Mouse (Mus musculus) spleen, adult 2 months (tissue): ENCODE data around the gene Dpep3. TPM values are rescaled to one million over a fixed set of nuclear protein-coding genes. Genes with fewer than 3 reads are reported as not detected.
A peak's percentile ranks its signal among the peaks of the same experiment; 100 is the strongest.

Experiments
- DNase-seq, 2 experiments: peaks; one replicate each; pipeline versions ENCODE4 v3.0.0 to v3.0.0-alpha.2; 2012 to 2021; ENCODE audit warnings: low spot score in 2 of 2, low read depth in 1 of 2
- H3K27ac ChIP-seq: fragments of 200-500 bp; 2 replicates; pipeline ENCODE4 v1.5.1; 2012; ENCODE audit warnings: low read length, inconsistent platforms; ENCODE audit not compliant: insufficient read depth
- H3K27me3 ChIP-seq: fragments of 200-500 bp; 2 replicates; pipeline ENCODE4 v1.6.1; 2012; ENCODE audit warnings: mild to moderate bottlenecking, moderate library complexity, low read length, inconsistent platforms; ENCODE audit not compliant: control insufficient read depth, insufficient read depth
- H3K36me3 ChIP-seq: fragments of 200-500 bp; 2 replicates; pipeline ENCODE4 v1.6.1; 2012; ENCODE audit warnings: mild to moderate bottlenecking, low read length, inconsistent platforms; ENCODE audit not compliant: control insufficient read depth, insufficient read depth
- H3K4me1 ChIP-seq: fragments of 200-500 bp; 2 replicates; pipeline ENCODE4 v1.6.1; 2011; ENCODE audit warnings: inconsistent platforms; ENCODE audit not compliant: control insufficient read depth, insufficient read depth, insufficient read length
- H3K4me3 ChIP-seq: fragments of 200-500 bp; 2 replicates; pipeline ENCODE4 v1.5.1; 2011; ENCODE audit warnings: mild to moderate bottlenecking, inconsistent platforms; ENCODE audit not compliant: insufficient read depth, insufficient read length; ENCODE audit errors: extremely low read depth
- CTCF ChIP-seq: fragments of 200-500 bp; IDR thresholded peaks from 2 replicates; pipeline ENCODE4 v1.5.1; 2011; ENCODE audit warnings: mild to moderate bottlenecking, inconsistent platforms; ENCODE audit not compliant: insufficient read depth, insufficient read length, insufficient replicate concordance; ENCODE audit errors: extremely low read depth
- POLR2A ChIP-seq: fragments of 200-500 bp; IDR thresholded peaks from 2 replicates; pipeline ENCODE4 v1.6.1; 2011; ENCODE audit warnings: low read depth, low read length, inconsistent platforms
- WGBS: fragments of 180-500 bp; shearing (Covaris S2); methylation state at CpG from one replicate; pipeline ENCODE4 v1.1.7; 2018; 5-methylcytosine and 5-hydroxymethylcytosine counted together
- polyA plus RNA-seq: library from polyadenylated mRNA; depleted of rRNA; stranded (reverse); fragments of >200 nt; gene quantifications from 2 replicates; pipeline ENCODE4 v1.2.3, GENCODE M21; 2012

Dpep3 gene
- polyA plus RNA-seq, 1 experiment = 0.48 TPM

DNA sequence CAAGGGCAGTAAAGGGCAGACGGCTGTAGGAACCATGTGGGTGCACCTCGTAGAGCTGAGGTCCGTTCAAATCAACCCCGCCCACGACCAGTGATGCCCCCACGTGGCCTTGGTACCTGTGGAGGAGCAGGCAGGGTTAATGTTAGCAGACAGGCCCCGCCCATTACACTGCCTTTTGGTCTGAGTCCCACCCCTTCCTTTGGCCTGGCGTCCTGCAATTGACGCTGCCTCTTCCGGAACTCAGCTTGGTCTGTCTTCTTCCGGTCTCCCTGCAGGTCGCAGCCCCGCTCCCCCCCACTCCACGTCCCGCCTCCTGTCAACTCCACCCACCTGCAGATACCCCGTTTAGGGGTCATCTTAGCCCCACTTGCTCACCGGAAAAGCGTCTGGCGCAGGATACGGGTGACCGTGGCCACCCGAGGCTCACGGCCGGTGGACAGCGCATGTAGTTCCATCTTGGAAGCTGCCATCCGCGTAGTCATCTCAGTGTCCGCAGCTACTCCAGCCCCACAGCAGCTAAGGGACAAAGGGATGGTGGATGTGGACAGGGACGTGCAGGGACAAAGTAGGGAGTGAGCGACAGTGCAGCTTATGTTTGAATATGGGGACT lies 42.3 kb downstream of the Dpep3 start:
- H3K4me3 ChIP-seq = peak overlapping the region; percentile 93
- H3K4me1 ChIP-seq = peaks cover 3% of the 10 kb centered on the region; the same call in 1 of the 2 replicates
- WGBS = 1% methylated on average over 30 of the region's 30 CpGs
- peak; percentile 42 to 87 for DNase-seq
- TF ChIP-seq CTCF (no peak), POLR2A (peak; percentile 17)
- no peaks in the 10 kb centered on the region for H3K27me3 ChIP-seq
- H3K36me3 ChIP-seq = peaks cover 12% of the 10 kb centered on the region
- H3K27ac ChIP-seq = peak overlapping the region; percentile 94

DNA sequence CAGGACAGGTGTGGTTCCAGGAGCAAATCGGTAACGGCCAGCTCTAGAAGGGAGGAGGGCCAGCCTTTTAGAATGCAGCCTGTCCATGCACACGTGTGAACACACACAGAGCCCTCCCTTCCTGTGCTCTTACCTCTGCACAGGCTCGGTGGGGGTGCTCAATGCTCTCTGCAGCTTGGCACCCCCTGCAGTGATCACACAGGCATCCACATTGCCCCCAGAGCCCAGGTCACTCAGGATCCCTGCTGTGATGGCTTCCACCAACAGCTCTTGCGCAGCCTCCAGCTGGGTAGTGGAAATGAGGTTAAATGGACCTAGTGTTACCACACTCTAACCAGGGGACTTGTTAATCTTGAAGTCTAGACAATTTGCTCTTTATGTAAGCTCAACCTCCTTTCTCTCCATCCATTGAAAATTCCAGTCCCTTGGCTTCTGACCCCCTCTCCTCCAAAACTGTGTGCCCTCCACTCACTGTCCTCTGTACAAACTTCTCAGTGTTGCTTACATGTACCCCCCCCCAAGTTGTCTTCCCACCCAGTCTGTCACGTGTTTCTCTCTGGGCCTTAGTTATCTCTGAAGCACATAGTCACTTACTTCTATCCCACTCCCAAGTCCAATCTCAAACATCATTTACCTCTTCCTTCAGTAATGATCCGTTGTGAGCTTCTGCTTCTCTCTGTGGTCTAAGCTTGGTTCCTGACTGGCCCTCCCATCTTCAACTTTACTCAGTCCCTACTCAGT lies 43.2 kb downstream of the Dpep3 start:
- TF ChIP-seq CTCF (no peak), POLR2A (no peak)
- WGBS = 80% methylated on average over 7 of the region's 7 CpGs
- peaks cover 3% of the 10 kb centered on the region; the same call in 1 of the 2 replicates for H3K4me1 ChIP-seq
- no peaks in the 10 kb centered on the region for H3K27me3 ChIP-seq
- H3K36me3 ChIP-seq = peaks cover 12% of the 10 kb centered on the region
- DNase-seq = no peak
- no peak overlapping the region for H3K4me3 ChIP-seq
- H3K27ac ChIP-seq = no peak overlapping the region

DNA sequence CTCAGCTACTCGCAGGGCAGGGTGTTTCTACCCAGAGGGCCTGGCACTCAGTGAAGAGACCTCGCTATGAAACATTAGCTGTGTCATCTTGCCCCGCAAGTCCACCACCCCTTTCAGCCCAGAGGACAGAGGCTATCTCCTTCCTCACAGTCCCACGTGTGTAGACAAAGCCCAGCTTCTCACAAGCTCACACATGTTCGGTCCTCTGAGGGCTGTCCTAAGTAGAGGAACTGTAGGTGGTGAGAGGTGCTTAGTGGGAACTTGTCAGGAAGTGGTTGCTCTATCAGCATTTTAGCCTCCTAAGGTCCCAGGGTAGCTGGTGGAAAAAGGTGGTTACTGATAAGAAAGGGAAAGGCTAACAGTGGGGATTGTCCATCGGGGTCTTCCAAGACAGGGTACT lies 44.1 kb downstream of the Dpep3 start:
- H3K4me3 ChIP-seq = no peak overlapping the region
- WGBS = 51% methylated on average over 6 of the region's 6 CpGs
- H3K4me1 ChIP-seq = peaks cover 3% of the 10 kb centered on the region; the same call in 1 of the 2 replicates
- TF ChIP-seq POLR2A = no peak
- no peak for TF ChIP-seq CTCF
- no peak overlapping the region for H3K27ac ChIP-seq
- no peak for DNase-seq
- H3K27me3 ChIP-seq = no peaks in the 10 kb centered on the region
- H3K36me3 ChIP-seq = peaks cover 12% of the 10 kb centered on the region

DNA sequence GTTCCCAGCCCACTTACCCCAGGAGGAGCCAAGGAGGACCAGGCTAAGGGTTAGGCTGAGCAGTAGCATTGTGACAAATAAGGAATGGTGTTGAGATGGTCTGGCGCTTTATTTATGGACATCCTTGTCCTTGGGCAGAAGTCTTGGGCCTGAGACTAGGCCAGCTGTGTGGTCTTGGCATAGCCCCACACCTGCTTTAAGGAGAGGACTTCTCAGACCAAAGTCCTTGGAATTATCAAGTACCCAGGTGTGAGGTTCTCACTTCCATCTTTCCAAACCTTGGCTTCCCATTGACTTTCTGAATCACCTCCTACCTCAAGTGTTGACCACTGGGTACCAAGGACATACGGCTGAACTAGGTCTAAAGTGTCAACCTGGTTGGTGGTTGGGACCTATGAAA lies 45.5 kb downstream of the Dpep3 start, which contains the start of gene Ctrl:
Gene Ctrl, minus strand, starts transcription at position 101 of the 400 bp plus-strand sequence.
- H3K36me3 ChIP-seq = peaks cover 15% of the 10 kb centered on the region
- H3K4me1 ChIP-seq = peaks cover 3% of the 10 kb centered on the region; the same call in 1 of the 2 replicates
- no peak within 1 kb of the TSS for H3K27ac ChIP-seq
- 88% methylated on average over 2 of the region's 2 CpGs for WGBS
- TF ChIP-seq CTCF (no peak), POLR2A (no peak)
- DNase-seq = no peak
- H3K27me3 ChIP-seq = no peaks in the 10 kb centered on the region
- H3K4me3 ChIP-seq = no peak within 1 kb of the TSS

DNA sequence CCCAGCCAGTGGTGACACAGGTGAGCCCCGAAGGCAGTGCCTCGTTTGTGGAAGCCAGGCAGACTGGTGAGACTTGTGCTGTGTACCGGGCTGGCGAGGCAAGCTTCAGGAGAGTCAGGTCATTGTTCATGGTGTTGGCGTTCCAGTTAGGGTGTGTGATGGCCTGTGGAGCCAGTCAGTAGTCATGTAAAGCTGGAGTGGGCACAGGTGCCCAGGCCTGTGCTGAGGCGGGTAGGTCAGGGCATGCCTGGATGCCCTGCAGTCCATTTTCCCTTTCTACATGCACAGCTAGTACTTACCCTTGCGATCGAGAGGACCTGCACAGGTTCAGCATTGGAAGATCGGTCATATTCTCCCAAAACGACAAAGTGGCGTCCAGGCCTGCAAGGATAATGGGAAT lies 46.7 kb downstream of the Dpep3 start:
- 94% methylated on average over 11 of the region's 11 CpGs for WGBS
- Histone ChIP-seq H3K27ac (no peak overlapping the region), H3K36me3 (peaks cover 15% of the 10 kb centered on the region), H3K27me3 (no peaks in the 10 kb centered on the region), H3K4me1 (peaks cover 3% of the 10 kb centered on the region; the same call in 1 of the 2 replicates), H3K4me3 (no peak overlapping the region)
- no peak for DNase-seq
- TF ChIP-seq CTCF (no peak), POLR2A (no peak)

DNA sequence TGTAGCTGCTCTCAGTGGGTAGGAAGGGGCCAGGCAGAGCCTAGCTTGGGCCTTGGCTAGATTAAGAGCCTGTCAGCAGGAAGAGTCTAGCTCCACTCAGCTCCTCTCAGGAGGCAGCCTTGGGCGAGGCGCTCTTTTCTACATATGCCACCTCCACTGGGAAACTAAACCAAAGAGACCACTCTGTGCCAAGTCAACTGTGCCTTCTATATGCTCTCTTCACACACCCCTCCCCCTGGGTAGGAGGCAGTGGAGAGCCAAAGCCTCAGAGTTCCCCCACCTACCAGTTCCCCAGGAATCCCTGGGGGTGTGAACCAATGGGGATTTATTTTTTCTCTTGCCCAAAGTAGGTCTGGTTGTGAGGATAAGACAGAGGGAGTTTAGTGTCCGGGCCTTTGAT lies 48.0 kb downstream of the Dpep3 start:
- no peak for TF ChIP-seq POLR2A
- TF ChIP-seq CTCF = no peak
- H3K36me3 ChIP-seq = peaks cover 16% of the 10 kb centered on the region
- DNase-seq = no peak

More for the DNA sequence above, 48.0 kb downstream of the Dpep3 start:
- Histone ChIP-seq H3K27me3 (no peaks in the 10 kb centered on the region), H3K4me3 (no peak overlapping the region), H3K4me1 (no peaks in the 10 kb centered on the region), H3K27ac (no peak overlapping the region)
- WGBS = 93% methylated on average over 3 of the region's 3 CpGs
